Mouse (Mus musculus) monocyte, adult 2 months (primary cell): Measurements from ENCODE around the gene Stat5a.

Experiments
- DNase-seq, 2 experiments: peaks; one replicate each; pipeline ENCODE4 v3.0.0; 2022; ENCODE audit warnings: low spot score in 2 of 2, low read depth in 1 of 2

Gene Stat5a

DNA sequence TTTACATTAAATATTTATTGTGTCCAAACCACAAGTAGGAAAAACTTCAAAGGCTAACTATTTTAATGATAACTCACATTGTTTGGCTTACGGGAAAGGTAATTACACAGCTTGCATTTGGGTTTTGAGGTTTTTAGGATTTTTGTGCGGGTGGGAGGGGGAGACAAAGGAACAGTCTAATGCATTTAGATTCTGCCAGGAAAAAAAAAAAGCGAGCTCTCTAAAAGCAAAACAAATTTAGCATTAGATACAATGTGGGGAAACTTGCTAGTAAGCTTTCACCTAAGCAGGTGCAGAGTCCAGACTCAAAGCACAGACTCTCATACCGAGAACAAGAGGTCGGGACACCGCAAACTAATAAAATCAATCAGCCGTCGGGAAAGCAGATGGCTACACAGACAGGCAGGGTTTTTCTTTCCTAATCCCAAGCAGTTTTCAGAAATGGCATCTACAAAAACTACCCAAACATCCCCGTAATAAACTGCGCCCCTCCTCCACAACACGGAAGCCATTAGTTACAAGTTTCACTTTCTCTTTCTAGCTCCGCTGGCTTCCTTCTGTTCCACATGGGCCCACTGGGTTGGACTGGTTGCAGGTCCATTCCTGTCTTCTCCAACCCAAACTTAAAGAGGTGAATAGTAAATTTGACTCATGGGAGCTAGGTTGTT is 72.2 kb downstream of the Stat5a start:
- peak in 1 of 2 experiments; percentile 25 for DNase-seq
